Mouse (Mus musculus) heart, adult 2 months (tissue): ENCODE results near the gene Fat4.
A peak's percentile ranks its signal among the peaks of the same experiment; 100 is the strongest.

Experiments used
- CTCF ChIP-seq: fragments of 200-600 bp; IDR thresholded peaks from 2 replicates; pipeline ENCODE4 v1.8.1; 2022; ENCODE audit warnings: antibody characterized with exemption, mild to moderate bottlenecking, moderate library complexity
- EP300 ChIP-seq: fragments of 200-500 bp; IDR thresholded peaks from 2 replicates; pipeline ENCODE4 v1.6.1; 2011; ENCODE audit warnings: low read depth, low read length, control low read depth; ENCODE audit not compliant: insufficient read depth
- POLR2A ChIP-seq: fragments of 200-500 bp; IDR thresholded peaks from 2 replicates; pipeline ENCODE4 v1.6.1; 2011; ENCODE audit warnings: mild to moderate bottlenecking, low read depth, low read length, control low read depth; ENCODE audit not compliant: insufficient read depth

- TF ChIP-seq POLR2A (no peak), CTCF (0 out of 2 replicates have a peak, but pooled peaks have one; percentile 15), EP300 (no peak)
Observed at GRCm38 (mm10) chr3:38846602-38847382, 39.9 kb upstream of the Fat4 start.
